Mouse (Mus musculus) forebrain, embryonic 11.5 days (tissue): ENCODE measurements around the gene Abca6. TPM values are rescaled to one million over a fixed set of nuclear protein-coding genes. Genes with fewer than 3 reads are reported as not detected.

Experiments used
- ATAC-seq: fragments of 200-750 bp; cut with Nextera tagmentation; replicated peaks from 2 replicates; pipeline ENCODE4 v1.8.0; 2017; ENCODE audit warnings: moderate TSS enrichment; ENCODE audit not compliant: low FRiP score
- DNase-seq: peaks from one replicate; pipeline ENCODE4 v3.0.0-alpha.2; 2017; ENCODE audit warnings: low spot score
- H3K27ac ChIP-seq: fragments of 300-500 bp; sonication (generic); 2 replicates; pipeline ENCODE4 v1.5.1; 2014; ENCODE audit warnings: low read depth, low read length
- H3K27me3 ChIP-seq: fragments of 300-500 bp; sonication (generic); 2 replicates; pipeline ENCODE4 v1.6.1; 2014; ENCODE audit warnings: mild to moderate bottlenecking, low read length, mixed read lengths; ENCODE audit not compliant: control insufficient read depth, insufficient read depth
- H3K36me3 ChIP-seq: fragments of 300-500 bp; sonication (generic); 2 replicates; pipeline ENCODE4 v1.6.1; 2014; ENCODE audit warnings: mild to moderate bottlenecking, low read length, moderate library complexity, mixed read lengths; ENCODE audit not compliant: control insufficient read depth, insufficient read depth
- H3K4me1 ChIP-seq: fragments of 300-500 bp; sonication (generic); replicated peaks from 2 replicates; pipeline ENCODE4 v1.6.1; 2014; ENCODE audit warnings: low read length, mixed read lengths; ENCODE audit not compliant: control insufficient read depth, insufficient read depth
- H3K4me2 ChIP-seq: fragments of 300-500 bp; sonication (generic); 2 replicates; pipeline ENCODE4 v1.6.1; 2014; ENCODE audit warnings: low read depth, mild to moderate bottlenecking, low read length, moderate library complexity, mixed read lengths; ENCODE audit not compliant: severe bottlenecking
- H3K4me3 ChIP-seq: fragments of 300-500 bp; sonication (generic); 2 replicates; pipeline ENCODE4 v1.5.1; 2014; ENCODE audit warnings: low read depth, low read length
- H3K9ac ChIP-seq: fragments of 300-500 bp; sonication (generic); 2 replicates; pipeline ENCODE4 v1.6.1; 2014; ENCODE audit warnings: low read length
- H3K9me3 ChIP-seq: fragments of 300-500 bp; sonication (generic); 2 replicates; pipeline ENCODE4 v1.6.1; 2016; ENCODE audit warnings: low read length, mixed read lengths; ENCODE audit not compliant: control insufficient read depth
- WGBS: fragments of 180-500 bp; shearing (Covaris S2); extraction: QIAGEN DNeasy Blood & Tissue Kit; methylation state at CpG from one replicate; pipeline ENCODE4 v1.1.7; 2014; 5-methylcytosine and 5-hydroxymethylcytosine counted together
- polyA plus RNA-seq: library from polyadenylated mRNA; unstranded; fragments of >200 nt; fragmentation: Nextera tagmentation; extraction: Ambion mirVana; gene quantifications from 2 replicates; pipeline ENCODE4 v1.2.1, GENCODE M21; 2014

Gene Abca6
- 0.19 and 0.55 TPM in 2 replicates for polyA plus RNA-seq

DNA sequence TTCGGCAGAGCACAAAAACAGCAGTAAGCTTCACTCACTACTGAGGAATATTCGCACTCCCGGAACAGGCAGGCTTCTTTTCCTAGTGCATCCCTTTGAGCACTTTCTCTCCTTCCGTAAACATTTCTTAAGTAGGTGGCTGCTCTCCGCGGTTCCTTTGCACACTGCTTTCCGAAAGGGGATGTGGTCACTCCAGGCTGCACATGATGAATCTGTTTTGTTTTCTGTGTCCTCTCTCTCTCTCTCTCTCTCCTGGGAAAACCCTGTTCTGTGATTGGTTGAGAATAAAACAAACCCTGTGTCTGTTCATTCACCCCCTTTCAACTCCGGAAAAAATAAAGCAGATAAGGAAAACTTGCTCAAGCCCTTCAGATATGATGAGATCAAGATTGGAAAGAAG is at the start of gene Abca6:
TSS of gene Abca6 (minus strand) at position 243 of the 400 bp plus-strand sequence.
- H3K9me3 ChIP-seq, result no peaks in the 10 kb centered on the region
- no peak within 1 kb of the TSS for H3K27ac ChIP-seq
- H3K4me2 ChIP-seq, result peak within 1 kb of the TSS; percentile 27; the same call in 1 of the 2 replicates
- no peaks in the 10 kb centered on the region for H3K36me3 ChIP-seq
- no peaks in the 10 kb centered on the region for H3K27me3 ChIP-seq
- no peak within 1 kb of the TSS for H3K4me3 ChIP-seq
- no peak for ATAC-seq
- no peak within 1 kb of the TSS for H3K9ac ChIP-seq
- no peak for DNase-seq
- H3K4me1 ChIP-seq, result no peaks in the 10 kb centered on the region
- WGBS, result 25% methylated on average over 8 of the region's 8 CpGs

DNA sequence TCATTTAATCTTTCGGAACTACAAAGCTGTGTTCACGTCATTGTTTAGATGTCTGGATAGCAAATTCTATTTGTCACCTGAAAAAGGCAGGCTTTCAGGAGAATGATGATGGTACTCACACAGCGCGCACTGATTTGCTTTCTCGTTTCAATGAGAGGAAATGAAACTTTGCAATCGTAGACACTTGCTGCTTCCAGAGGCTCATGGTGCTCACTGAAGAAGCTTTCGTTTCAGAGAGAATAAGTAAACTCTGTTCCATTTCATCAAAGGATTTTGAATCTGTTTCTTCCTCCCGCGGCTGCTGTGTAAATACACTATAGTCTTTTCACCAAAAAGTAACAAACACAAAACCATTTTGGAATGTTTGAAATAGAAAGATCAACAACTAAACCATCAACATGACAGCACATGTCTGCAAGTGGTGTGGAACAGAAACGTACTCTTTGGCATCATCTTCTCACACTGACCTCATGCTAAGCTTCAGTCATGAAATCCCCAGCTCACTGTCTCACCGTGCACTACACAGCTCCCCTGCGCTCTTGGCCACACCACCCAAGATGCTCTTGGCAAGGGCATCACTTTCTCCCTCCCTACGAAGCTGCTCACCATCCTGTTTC is 46.4 kb upstream of the Abca6 start:
- Histone ChIP-seq H3K4me3 (no peak overlapping the region), H3K27ac (no peak overlapping the region), H3K9me3 (no peaks in the 10 kb centered on the region), H3K4me1 (peaks cover 2% of the 10 kb centered on the region; the same call in 1 of the 2 replicates), H3K27me3 (no peaks in the 10 kb centered on the region), H3K9ac (no peak overlapping the region), H3K36me3 (no peaks in the 10 kb centered on the region), H3K4me2 (no peak overlapping the region)
- 88% methylated on average over 13 of the region's 13 CpGs for WGBS
- no peak for ATAC-seq
- no peak for DNase-seq

DNA sequence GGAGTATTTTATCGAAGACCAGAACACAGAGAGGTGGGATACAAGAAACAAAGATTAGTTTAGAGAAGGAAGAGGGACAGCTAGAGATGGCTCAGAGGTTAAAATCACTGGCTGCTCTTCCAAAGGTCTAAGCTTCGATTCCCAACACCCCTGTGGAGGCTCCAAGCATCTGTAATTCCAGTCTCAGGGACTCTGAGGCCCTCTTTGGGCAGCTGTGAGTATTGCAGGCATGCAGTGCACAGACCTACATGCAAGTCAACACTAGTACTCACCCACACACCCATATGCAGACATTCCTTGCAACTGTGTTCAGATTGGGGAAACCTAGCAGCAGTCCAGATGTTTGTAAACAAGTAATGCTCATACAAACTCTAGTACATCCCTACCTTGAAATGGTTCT is 39.0 kb upstream of the Abca6 start:
- H3K9ac ChIP-seq, result no peak overlapping the region
- no peaks in the 10 kb centered on the region for H3K36me3 ChIP-seq
- H3K9me3 ChIP-seq, result no peaks in the 10 kb centered on the region
- H3K27me3 ChIP-seq, result no peaks in the 10 kb centered on the region
- H3K27ac ChIP-seq, result no peak overlapping the region
- H3K4me2 ChIP-seq, result no peak overlapping the region
- H3K4me3 ChIP-seq, result no peak overlapping the region
- DNase-seq (no peak), ATAC-seq (no peak)
- no peaks in the 10 kb centered on the region for H3K4me1 ChIP-seq
- WGBS, result 86% methylated on average over 2 of the region's 2 CpGs

DNA sequence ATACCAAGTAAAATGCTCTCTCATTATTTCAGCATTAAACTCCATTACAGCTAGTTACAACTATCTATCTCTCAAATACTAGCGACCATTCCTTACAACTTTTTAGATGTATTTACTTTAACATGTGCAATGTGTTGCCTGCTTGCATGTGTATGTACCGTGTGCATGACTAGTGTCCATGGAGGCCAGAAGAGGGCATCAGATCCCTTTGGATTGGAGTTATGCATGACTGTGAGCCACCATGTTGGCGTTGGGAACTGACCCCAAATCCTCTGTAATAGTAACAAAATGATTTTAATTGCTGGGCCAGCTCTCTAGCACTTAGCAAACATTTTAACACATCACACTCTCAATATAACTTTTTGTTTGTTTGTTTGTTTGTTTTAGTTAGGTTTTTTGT is 36.8 kb upstream of the Abca6 start:
- no peak for DNase-seq
- WGBS, result 83% methylated on average over 3 of the region's 3 CpGs
- no peak for ATAC-seq
- no peaks in the 10 kb centered on the region for H3K36me3 ChIP-seq
- H3K27me3 ChIP-seq, result no peaks in the 10 kb centered on the region
- H3K9ac ChIP-seq, result no peak overlapping the region
- no peaks in the 10 kb centered on the region for H3K9me3 ChIP-seq
- H3K4me1 ChIP-seq, result no peaks in the 10 kb centered on the region
- H3K27ac ChIP-seq, result no peak overlapping the region
- H3K4me3 ChIP-seq, result no peak overlapping the region
- no peak overlapping the region for H3K4me2 ChIP-seq

DNA sequence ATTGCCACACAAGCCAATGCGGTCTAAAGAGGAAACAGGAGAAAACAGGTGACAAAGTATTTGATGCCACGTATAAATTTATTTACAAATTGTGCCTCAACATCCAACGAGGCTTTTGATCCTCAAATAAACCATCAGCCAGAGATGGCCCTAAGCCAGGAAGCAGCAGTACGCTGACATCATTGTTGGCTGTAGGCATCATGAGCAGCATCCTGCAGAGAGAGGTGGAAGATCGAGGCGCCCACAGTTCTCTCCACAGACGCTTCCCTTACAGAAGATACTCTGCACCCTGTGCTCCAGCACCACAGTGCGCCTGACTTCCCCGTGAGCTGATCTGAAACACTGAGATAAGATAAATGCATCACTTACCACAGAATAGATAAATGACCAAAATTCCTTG is 36.1 kb upstream of the Abca6 start:
- no peaks in the 10 kb centered on the region for H3K27me3 ChIP-seq
- ATAC-seq (no peak), DNase-seq (no peak)
- H3K9me3 ChIP-seq, result no peaks in the 10 kb centered on the region
- no peaks in the 10 kb centered on the region for H3K4me1 ChIP-seq
- H3K27ac ChIP-seq, result no peak overlapping the region
- H3K4me3 ChIP-seq, result no peak overlapping the region
- H3K9ac ChIP-seq, result no peak overlapping the region
- WGBS, result 79% methylated on average over 9 of the region's 9 CpGs
- H3K4me2 ChIP-seq, result no peak overlapping the region
- no peaks in the 10 kb centered on the region for H3K36me3 ChIP-seq

DNA sequence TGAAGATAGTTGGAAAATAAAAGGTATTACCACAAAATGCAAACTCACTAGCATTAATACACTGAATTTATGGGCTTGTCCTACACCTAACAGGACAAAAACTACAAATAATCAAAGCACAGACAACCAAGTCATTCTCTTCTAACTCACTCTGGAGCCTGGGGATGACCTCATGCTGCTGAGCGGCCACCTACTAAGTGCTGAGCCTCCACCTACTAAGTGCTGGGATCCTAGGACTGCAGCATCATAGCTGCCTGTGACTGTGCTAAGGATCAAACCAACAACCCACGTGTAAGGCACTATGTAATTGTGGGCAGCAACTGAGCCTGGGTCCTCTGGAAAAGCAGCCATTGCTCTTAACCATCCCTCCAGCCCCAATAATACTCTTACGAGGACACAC is 34.8 kb upstream of the Abca6 start:
- Histone ChIP-seq H3K9ac (no peak overlapping the region), H3K4me2 (no peak overlapping the region), H3K4me3 (no peak overlapping the region), H3K27me3 (no peaks in the 10 kb centered on the region), H3K36me3 (no peaks in the 10 kb centered on the region), H3K27ac (no peak overlapping the region), H3K4me1 (no peaks in the 10 kb centered on the region), H3K9me3 (no peaks in the 10 kb centered on the region)
- no peak for DNase-seq
- no peak for ATAC-seq
- WGBS, result 80% methylated on average over 3 of the region's 3 CpGs

DNA sequence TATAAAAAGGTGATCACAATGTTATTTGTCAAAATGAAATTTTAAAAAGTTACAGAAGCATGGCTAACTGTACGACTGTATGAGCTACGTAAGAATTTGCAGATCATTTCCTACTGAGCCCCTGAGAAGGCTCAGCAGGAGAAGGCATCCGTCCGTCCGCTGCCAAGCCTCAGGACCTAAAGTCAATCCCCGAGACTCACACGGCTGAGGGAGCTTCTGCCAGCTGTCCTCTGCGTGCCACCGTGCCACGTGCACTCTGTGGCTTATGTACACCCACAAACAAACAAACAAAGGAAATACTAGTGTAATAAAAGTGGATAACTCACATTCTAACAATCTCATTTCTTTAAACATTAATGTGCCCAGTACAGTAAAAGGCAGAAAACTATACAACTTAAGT is 33.3 kb upstream of the Abca6 start:
- Histone ChIP-seq H3K9ac (no peak overlapping the region), H3K27ac (no peak overlapping the region), H3K36me3 (no peaks in the 10 kb centered on the region), H3K4me3 (no peak overlapping the region), H3K9me3 (no peaks in the 10 kb centered on the region), H3K27me3 (no peaks in the 10 kb centered on the region), H3K4me1 (no peaks in the 10 kb centered on the region), H3K4me2 (no peak overlapping the region)
- ATAC-seq (no peak), DNase-seq (no peak)
- 80% methylated on average over 10 of the region's 10 CpGs for WGBS

DNA sequence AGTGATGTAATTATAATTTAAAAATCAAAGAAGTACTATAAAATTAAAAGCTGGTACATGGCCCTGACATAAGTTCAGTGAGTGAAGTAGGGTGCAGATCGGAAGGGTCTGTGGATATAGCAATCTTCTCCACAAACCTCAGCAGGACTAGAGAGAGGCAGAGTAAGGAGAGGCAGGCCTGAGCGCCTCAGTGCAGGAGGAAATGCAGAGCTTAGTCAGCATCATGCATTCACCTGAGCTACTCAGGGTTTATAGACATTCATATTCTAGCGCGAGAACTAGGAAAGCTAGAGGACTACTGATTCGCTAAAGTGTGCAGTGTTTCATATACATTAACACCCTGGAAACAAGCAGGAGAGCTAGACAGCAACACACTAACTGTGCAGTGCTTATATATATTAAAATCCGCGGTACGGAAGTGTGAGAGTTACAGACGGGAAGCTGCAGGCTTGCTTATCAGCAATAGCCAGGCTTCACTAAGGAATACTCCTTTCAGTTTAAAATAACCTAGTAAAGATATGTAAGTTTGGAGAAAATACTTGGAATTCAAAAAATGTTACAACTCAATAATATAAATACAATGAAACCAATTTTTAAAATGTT is 32.7 kb upstream of the Abca6 start:
- no peak for ATAC-seq
- no peak overlapping the region for H3K4me3 ChIP-seq
- H3K4me2 ChIP-seq, result no peak overlapping the region
- no peaks in the 10 kb centered on the region for H3K4me1 ChIP-seq
- no peaks in the 10 kb centered on the region for H3K27me3 ChIP-seq
- H3K9ac ChIP-seq, result no peak overlapping the region
- 89% methylated on average over 9 of the region's 9 CpGs for WGBS
- no peak for DNase-seq
- no peak overlapping the region for H3K27ac ChIP-seq
- no peaks in the 10 kb centered on the region for H3K9me3 ChIP-seq
- H3K36me3 ChIP-seq, result no peaks in the 10 kb centered on the region

DNA sequence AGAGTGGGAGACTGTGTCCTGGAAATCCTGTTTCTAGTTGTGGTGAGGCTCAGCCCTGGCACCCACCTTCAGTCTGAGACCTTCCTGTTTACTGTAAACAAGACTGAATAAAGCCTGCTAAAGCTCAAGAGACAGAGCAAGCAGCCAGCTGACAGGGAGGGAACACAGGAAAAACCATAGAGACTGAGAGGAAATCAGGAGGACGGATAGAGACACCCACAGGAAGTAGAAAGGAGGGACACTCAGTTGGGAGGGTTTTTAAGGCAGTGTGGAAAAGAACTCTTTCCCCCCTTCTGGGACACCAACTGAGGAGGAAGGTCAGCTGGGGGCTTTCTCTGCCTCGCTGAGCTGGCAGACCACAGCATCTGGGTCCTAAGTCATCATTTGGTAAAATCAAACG is 23.2 kb upstream of the Abca6 start:
- H3K4me3 ChIP-seq, result no peak overlapping the region
- no peak overlapping the region for H3K4me2 ChIP-seq
- H3K4me1 ChIP-seq, result no peaks in the 10 kb centered on the region
- no peaks in the 10 kb centered on the region for H3K9me3 ChIP-seq
- ATAC-seq (no peak), DNase-seq (no peak)
- no peaks in the 10 kb centered on the region for H3K27me3 ChIP-seq
- H3K27ac ChIP-seq, result no peak overlapping the region
- no peak overlapping the region for H3K9ac ChIP-seq
- H3K36me3 ChIP-seq, result no peaks in the 10 kb centered on the region
- 78% methylated on average over 3 of the region's 3 CpGs for WGBS
